Mouse (Mus musculus) hindbrain, embryonic 15.5 days (tissue): Measurements from ENCODE around the gene Trim8. TPM values are rescaled to one million over a fixed set of nuclear protein-coding genes. Genes with fewer than 3 reads are reported as not detected.

ENCODE experiments used
- polyA plus RNA-seq: library from polyadenylated mRNA; unstranded; fragments of >200 nt; fragmentation: Nextera tagmentation; extraction: Ambion mirVana; gene quantifications from 2 replicates; pipeline ENCODE4 v1.2.1, GENCODE M21; 2015

The Trim8 gene
- polyA plus RNA-seq, 1 experiment from 2014 or later, result 31.9 TPM

Other genes with a start within 250 kb of the Trim8 start
- 2.8 and 3.3 TPM in 2 replicates for gene Nfkb2, start 197.4 kb upstream of the Trim8 start, polyA plus RNA-seq
- 119 and 145 TPM in 2 replicates for gene Psd, start 174.5 kb upstream of the Trim8 start, polyA plus RNA-seq
- gene Fbxl15, start 173.5 kb upstream of the Trim8 start, polyA plus RNA-seq, result 47.1 and 51.8 TPM in 2 replicates
- gene Cuedc2, start 163.0 kb upstream of the Trim8 start, polyA plus RNA-seq, result 336 and 347 TPM in 2 replicates
- gene Mfsd13a, start 160.6 kb upstream of the Trim8 start, polyA plus RNA-seq, result 12.3 and 12.5 TPM in 2 replicates
- gene 2310034G01Rik, start 151.4 kb upstream of the Trim8 start, polyA plus RNA-seq, result 2.0 and 2.3 TPM in 2 replicates
- 329 and 338 TPM in 2 replicates for gene Actr1a, start 106.0 kb upstream of the Trim8 start, polyA plus RNA-seq
- 23.4 and 24.7 TPM in 2 replicates for gene Sufu, start 104.8 kb upstream of the Trim8 start, polyA plus RNA-seq
- gene Arl3, start 71.5 kb downstream of the Trim8 start, polyA plus RNA-seq, result 208 and 221 TPM in 2 replicates
- 10.2 and 11.3 TPM in 2 replicates for gene Sfxn2, start 71.7 kb downstream of the Trim8 start, polyA plus RNA-seq
- 37.4 and 41.1 TPM in 2 replicates for gene Wbp1l, start 97.4 kb downstream of the Trim8 start, polyA plus RNA-seq
- gene Cyp17a1, start 171.5 kb downstream of the Trim8 start, polyA plus RNA-seq, result not detected in 2 replicates
- 23.2 and 25.6 TPM in 2 replicates for gene Borcs7, start 188.2 kb downstream of the Trim8 start, polyA plus RNA-seq
- gene As3mt, start 205.8 kb downstream of the Trim8 start, polyA plus RNA-seq, result 37.6 and 39.6 TPM in 2 replicates